Mouse (Mus musculus) adrenal gland (tissue): ENCODE measurements around the gene Npvf.
"Not testable (repeated sequence)": the region's sequence is repeated elsewhere in the genome, so short reads cannot be mapped to it uniquely, and the experiment has no call there.

Experiments used
- intact Hi-C: fragments of 180-260 bp; cut with DNase I; formaldehyde crosslinking; loops from one replicate; pipeline ENCODE4 v1.15.1; 2025

The Npvf gene

DNA sequence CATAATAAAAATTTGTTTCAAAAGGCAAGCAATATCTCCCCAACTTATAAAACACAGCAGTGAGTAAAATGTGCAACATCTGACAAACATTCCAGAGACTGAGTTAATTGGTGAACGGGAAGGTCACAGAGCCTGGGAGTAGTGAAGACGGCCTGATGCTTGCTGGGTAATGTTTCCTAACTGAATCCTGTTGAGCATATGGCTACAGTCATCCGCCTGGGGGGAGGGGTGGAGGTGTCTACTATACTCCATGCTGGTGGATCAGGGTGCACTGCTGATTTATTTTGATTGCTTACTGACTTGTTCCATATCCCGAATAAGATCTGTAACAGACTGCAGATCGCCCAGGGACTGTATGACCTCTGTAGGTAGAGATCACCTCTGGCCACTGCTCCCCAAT, 12.3 kb downstream of the Npvf start:
- intact Hi-C loops, result no loop called here

DNA sequence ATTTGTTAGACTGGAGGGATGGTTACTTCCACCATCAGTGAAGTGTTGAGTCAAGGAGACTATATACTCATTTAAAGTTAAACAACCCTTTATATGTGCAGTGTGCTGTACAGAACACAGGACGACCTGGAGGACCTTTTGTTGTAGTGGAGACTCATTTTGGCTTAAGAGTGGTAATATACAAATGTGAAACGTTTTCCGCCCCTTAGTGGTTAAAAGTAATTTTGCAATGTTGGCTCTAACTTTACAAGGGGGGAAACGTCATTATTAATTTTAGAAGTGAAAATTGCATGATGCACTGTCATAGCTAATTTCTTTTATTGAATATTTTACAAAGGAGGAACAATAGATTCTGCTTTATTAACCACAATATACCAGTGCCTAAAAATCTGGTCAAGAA, 13.9 kb downstream of the Npvf start:
- intact Hi-C loops, result no loop called here

DNA sequence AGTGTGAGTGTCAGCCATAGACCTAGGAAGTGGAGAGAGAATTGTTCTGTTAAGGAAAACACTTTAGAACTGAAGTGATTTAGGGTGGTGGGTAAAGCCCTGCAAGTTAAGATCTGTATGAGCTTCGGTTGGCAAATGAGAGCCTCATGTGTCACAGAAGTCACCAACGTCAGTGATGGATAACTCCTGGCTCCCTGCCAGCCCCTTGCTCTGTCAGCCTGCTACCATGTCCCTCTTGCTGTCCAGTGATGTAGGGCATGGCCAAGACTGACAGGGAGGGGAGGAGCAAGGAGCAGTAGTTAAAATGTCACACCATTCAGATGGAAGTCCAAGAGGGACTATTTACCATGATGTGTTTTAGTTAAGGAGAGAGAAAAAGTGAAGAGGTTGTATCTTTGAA, 14.6 kb downstream of the Npvf start:
- intact Hi-C loops, result no loop called here

DNA sequence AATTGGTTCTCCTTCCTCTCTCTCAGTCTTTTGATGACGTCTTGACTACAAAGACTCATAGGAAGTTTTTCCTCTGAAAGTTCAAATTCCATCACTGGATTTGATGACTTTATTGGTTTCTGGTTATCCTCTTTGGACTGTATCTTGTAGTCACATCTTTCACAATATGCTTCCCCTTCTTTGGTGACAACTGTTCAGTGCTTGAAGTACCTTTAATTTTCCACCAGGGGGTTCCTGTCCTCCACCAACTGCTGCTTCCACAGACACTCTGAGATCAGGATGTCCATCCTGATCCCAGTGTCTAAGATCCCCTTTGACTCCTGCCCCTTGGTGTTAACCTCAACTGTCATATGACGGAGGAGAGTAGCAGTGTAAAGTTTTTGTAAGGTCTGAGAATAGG, 28.1 kb downstream of the Npvf start:
- intact Hi-C loops, result not testable (repeated sequence)

DNA sequence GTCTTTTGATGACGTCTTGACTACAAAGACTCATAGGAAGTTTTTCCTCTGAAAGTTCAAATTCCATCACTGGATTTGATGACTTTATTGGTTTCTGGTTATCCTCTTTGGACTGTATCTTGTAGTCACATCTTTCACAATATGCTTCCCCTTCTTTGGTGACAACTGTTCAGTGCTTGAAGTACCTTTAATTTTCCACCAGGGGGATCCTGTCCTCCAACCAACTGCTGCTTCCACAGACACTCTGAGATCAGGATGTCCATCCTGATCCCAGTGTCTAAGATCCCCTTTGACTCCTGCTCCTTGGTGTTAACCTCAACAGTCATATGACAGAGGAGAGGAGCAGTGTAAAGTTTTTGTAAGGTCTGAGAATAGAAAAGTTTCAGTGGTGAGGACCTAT, 36.0 kb downstream of the Npvf start:
- intact Hi-C loops, result not testable (repeated sequence)

DNA sequence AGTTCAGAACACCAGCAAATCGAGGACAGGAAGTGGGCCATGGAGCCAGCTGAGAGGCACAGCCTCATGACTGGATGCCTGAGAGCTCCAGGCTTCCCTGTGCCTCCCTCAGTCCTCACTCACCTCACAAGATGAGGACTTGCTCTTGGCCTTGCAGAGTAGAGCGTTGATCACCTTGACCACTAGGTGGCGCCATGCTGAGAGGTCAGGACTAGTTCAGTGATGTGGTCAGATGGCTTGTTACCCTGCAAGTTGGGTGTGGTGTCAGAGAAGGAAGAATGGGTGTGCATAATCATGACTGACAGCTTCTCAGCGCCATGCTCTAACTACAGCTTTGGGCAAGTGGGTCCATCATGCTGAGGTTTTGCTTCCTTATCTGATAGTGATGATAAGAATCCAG, 52.6 kb downstream of the Npvf start:
- intact Hi-C loops, result no loop called here
